Mouse (Mus musculus) brain, embryonic 14.5 days (tissue): Measurements from ENCODE around the gene Btbd9. TPM values are rescaled to one million over a fixed set of nuclear protein-coding genes. Genes with fewer than 3 reads are reported as not detected.

ENCODE experiments used
- DNase-seq: peaks from one replicate; pipeline ENCODE4 v3.0.0-alpha.2; 2011; ENCODE audit warnings: low read depth
- CTCF ChIP-seq: fragments of 200-500 bp; IDR thresholded peaks from 2 replicates; pipeline ENCODE4 v1.5.1; 2012; ENCODE audit warnings: inconsistent platforms, mild to moderate bottlenecking, moderate library complexity, borderline replicate concordance; ENCODE audit not compliant: insufficient read depth, insufficient read length; ENCODE audit errors: extremely low read depth
- POLR2A ChIP-seq: fragments of 200-500 bp; IDR thresholded peaks from 2 replicates; pipeline ENCODE4 v1.6.1; 2012; ENCODE audit warnings: mild to moderate bottlenecking, inconsistent platforms, borderline replicate concordance; ENCODE audit not compliant: poor library complexity, insufficient read depth, insufficient read length, severe bottlenecking; ENCODE audit errors: extremely low read depth
- polyA plus RNA-seq: library from polyadenylated mRNA; depleted of rRNA; stranded (reverse); fragments of >200 nt; gene quantifications from 2 replicates; pipeline ENCODE4 v1.2.3, GENCODE M21; 2012

Btbd9 gene
- polyA plus RNA-seq, 1 experiment, result 72.5 TPM

DNA sequence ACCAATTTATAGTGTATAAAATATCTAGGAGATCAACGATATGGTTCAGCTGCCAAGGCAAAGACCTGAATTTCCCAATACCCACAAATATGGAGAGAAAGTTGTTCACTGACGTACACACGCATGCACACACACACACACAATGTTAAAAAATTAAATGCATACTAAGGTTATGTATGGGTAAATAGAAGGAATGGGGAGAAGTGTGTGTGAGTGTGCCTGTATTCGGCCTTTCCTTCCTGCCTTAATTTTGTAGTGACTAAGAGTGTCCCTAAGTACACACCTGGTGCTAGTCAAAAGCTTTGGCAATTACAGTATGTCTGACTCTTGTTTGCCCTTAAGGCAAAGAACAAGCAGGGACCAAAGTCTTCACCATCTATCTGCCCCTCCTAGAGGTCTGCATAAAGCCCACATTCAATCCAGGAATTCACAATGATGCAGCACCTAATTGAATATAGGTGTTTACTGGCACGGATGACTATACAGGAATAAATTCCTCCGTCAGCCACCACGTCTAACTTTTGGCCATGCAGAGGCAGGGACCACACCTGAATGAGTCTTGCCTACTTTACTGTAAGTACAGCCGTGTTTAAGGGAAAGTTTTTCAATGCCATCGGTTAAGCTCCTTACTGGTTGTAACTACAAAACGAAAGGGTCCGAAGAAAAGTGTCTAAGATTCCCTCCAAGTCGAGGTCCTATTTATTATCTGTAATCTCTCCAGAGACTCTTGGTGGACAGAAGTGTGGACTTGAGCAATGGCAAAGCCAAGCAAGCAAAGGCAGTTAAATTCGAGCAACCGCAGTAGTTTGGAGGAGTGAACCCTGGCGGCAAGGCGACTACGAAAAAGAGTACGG, 35.2 kb upstream of the Btbd9 start:
- DNase-seq, result no peak
- TF ChIP-seq POLR2A, result no peak
- TF ChIP-seq CTCF, result no peak

DNA sequence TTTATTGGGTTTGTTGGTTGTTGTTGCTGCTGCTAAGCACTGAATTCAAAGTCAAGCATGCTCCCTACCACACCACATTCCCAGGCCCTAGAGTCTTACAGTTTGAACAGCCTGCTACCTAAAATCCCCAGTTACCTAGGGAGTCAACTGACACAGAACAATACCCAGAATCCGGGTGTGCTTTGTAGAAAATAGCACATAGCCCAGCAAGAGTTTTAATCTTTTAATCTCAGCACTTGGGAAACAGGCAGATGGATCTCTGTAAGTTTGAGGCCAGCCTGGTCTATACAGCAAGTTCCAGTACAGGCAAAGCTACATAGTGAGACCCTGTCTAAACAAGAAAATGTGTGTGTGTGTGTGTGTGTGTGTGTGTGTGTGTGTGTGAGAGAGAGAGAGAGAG, 34.5 kb upstream of the Btbd9 start:
- DNase-seq, result no peak
- TF ChIP-seq CTCF (no peak), POLR2A (no peak)

DNA sequence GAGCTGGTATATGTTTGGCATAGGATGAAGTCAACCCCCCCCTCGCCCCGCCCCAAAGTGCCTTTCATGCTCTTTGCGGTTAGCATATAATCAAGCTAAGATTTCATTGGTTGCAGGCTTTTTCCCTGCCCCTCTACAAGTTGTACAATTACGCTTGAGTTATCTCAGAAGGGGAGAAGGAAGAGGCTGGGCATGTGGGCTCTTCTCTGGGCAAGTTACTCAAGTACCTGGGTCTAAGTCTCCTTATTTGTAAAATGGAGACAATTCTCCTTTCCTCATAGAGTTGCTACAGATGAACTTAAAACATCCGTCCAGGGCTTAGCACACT, 33.7 kb upstream of the Btbd9 start:
- TF ChIP-seq POLR2A, result no peak
- no peak for TF ChIP-seq CTCF
- no peak for DNase-seq

DNA sequence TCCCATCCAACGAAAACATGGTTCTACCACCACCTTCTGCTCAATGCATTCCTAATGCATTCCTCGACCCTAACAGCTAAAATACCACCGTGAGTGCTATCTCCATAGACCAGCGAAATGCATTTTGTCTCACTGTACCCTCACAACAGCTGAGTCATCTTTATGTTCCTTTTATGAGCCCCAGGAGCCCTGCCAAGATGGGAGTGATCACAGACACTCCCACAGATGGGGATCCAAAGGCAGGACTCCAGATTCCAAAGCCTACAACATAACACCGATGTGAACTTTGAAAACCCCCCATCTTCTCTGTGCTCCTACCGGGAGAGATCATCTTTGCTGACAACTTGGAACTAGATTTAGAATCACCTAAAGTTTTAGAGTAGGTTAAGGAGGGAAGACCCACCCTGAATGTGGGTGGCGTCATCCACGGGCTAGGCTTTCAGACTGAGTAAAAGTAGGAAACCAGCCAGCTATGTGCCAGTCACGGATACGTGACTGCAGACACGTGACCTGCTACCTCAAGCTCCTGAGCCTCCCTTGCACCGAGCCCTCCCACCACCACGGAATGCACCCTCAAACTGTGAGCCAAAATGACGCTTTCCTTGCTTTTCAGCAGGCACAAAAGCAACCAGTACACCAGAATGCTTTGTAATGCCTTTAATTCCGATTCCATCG, 33.2 kb upstream of the Btbd9 start:
- TF ChIP-seq POLR2A (no peak), CTCF (no peak)
- DNase-seq, result peak; percentile 51

DNA sequence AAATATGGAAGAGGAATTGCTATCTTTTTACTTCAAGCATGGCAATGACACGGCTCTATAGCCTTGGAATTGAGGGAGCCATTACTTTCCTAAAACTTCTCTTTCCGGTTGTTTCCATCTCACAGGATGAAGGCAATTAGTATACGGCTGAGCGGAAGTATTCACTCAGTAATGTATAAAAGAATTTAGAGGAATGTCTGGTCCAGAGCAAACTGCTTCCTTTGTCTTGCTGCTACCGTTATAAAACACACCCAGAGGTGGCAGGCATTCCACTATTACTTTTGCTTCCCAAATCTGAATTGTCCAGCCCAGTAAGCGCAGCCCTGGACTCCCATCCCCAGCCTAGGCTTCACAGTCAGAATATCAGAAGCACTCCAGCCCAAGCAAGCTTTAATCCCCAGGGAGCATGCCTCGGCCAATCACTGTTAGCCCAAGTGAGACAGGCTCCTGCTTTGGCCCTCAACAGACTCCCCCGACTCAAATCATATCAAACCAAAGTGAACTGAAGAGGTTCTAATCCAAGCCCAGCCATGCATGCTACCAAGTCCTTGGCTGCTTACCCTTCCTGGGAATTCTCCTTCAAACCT, 31.7 kb upstream of the Btbd9 start:
- TF ChIP-seq CTCF, result no peak
- no peak for TF ChIP-seq POLR2A
- no peak for DNase-seq

DNA sequence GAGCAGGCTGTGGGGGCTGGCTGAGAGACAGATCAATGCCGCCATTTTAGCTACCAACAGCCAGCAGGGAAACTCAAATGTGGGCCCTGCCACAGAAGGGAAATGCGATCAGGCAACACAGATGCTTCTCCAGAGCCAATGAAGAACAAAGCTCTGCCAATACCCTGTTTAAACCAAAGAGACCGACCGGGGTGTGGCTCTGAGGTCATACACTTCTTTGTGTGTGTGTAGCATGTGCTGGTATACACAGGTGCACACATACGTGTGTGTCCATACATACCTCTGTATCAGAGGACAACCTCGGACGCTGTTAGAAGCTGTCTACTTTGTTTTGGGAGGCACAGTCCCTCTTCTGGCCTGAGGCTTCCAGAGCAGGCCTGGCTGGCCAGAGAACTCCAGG, 31.0 kb upstream of the Btbd9 start:
- no peak for DNase-seq
- TF ChIP-seq POLR2A (no peak), CTCF (no peak)

DNA sequence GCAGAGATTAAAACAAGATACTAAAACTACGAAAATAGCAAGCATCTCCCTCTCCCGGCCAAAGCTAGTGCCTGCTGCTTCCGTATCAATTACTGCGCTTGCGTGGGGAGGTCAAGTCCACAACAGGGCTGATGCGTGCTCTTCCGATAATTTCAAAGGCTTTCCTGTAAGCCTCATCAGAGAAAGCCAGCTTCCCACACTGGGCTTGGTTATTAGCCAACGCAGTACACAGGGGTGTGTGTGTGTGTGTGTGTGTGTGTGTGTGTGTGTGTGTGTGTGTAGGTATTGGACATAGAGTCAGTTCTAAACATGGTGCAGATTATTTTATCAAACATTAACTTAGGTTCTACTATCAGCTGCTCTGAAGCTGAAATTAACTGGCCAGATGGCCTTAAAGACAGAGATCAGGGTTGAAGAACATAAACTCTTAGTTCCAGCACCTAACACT, 30.4 kb upstream of the Btbd9 start:
- TF ChIP-seq POLR2A, result no peak
- TF ChIP-seq CTCF, result no peak
- DNase-seq, result no peak

DNA sequence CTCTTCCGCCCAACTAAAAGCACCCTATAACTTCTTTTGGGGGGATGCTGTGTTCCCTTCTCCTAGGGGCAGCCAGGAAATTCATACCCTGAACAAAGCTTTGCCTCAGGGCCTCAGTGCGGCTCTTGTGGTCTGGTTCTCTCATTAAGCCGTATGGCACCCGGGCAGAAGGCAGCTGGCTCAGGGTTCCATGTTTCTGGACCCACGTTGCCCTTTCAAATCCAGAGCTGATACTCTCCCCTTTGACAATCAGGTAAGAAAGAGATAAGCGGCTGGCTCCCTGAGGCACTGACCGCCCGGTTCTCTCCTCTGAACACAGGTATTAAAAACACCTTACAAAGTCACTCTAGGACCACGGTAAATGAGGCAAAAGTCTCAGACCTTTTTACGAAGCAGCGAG, 29.9 kb upstream of the Btbd9 start:
- TF ChIP-seq CTCF (no peak), POLR2A (no peak)
- no peak for DNase-seq

DNA sequence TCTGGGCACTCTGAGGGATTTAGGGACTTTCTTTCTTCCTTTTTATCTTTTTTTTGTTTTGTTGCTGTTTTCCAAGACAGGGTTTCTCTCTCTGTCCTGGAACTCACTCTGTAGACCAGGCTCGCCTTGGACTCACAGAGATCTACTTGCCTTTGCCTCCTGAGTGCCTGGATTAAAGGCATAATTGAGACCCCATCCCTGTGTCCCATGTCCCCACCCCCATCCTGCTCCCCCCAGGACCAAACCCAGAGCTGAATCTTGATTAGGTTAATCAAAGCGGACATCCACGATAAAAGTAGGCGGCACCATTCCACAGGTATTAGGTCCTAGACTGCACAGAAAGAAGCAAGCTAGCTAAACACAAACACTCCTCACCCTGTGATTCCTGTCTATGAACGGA, 28.7 kb upstream of the Btbd9 start:
- DNase-seq, result no peak
- TF ChIP-seq CTCF (no peak), POLR2A (no peak)

DNA sequence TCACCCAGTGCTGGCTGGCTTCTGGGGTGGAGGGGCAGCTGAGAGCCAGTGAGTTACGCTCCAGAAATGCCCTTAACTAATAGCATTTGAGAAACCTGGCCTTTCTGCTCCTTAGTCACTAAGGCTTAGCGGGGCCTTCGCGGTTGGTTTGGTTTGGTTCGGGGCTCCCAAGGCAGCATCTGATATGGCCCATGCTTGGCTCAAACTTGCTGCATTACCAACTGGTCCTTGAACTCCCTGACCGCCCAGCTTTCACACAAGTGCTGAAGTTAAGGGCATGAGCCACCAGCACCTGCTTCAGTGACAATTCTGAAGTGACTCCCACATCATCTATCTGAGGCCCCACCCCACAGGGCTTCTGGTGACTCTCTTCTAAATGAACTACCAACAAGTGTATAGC, 28.0 kb upstream of the Btbd9 start:
- no peak for DNase-seq
- no peak for TF ChIP-seq POLR2A
- no peak for TF ChIP-seq CTCF

DNA sequence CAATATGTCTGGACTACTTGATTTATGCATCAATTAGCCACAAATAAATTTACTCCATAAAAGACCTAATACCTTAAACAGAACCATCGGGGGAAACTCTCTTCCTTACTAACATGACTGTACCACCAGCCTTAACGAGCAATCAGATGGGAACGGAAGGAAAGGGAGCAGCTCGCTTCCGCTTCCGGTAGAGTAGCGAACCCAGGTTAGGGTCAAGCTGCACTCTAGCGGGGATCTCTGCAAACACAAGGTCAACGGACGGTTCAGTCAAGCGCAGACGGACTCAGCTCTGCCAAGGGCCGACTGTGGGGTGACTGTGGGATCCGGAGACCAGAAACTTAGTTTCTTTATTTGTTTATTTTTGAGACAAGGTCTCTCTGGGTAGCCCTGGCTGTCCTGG, 25.9 kb upstream of the Btbd9 start:
- TF ChIP-seq CTCF, result no peak
- no peak for TF ChIP-seq POLR2A
- no peak for DNase-seq
